Mouse (Mus musculus) lung, postnatal 0 days (tissue): ENCODE measurements around the gene Snx19. TPM values are rescaled to one million over a fixed set of nuclear protein-coding genes. Genes with fewer than 3 reads are reported as not detected.

Experiments
- ATAC-seq: fragments of 200-750 bp; cut with Nextera tagmentation; 2 replicates; pipeline ENCODE4 v1.8.0; 2017; ENCODE audit warnings: moderate library complexity
- DNase-seq: peaks from one replicate; pipeline ENCODE4 v3.0.0-alpha.2; 2016; ENCODE audit warnings: low spot score
- H3K27ac ChIP-seq: fragments of 300-500 bp; sonication (generic); 2 replicates; pipeline ENCODE4 v1.5.1; 2014; ENCODE audit warnings: antibody characterized with exemption, mild to moderate bottlenecking, low read length, mixed read lengths
- H3K27me3 ChIP-seq: fragments of 300-500 bp; sonication (generic); replicated peaks from 2 replicates; pipeline ENCODE4 v1.6.1; 2014; ENCODE audit warnings: low read length, mixed read lengths; ENCODE audit not compliant: insufficient read depth
- H3K36me3 ChIP-seq: fragments of 300-500 bp; sonication (generic); 2 replicates; pipeline ENCODE4 v1.6.1; 2014; ENCODE audit warnings: low read length, mixed read lengths; ENCODE audit not compliant: insufficient read depth
- H3K4me1 ChIP-seq: fragments of 300-500 bp; sonication (generic); 2 replicates; pipeline ENCODE4 v1.6.1; 2014; ENCODE audit warnings: antibody characterized with exemption, low read depth, low read length, mixed read lengths; ENCODE audit not compliant: insufficient read depth
- H3K4me2 ChIP-seq: fragments of 300-500 bp; sonication (generic); replicated peaks from 2 replicates; pipeline ENCODE4 v1.6.1; 2014; ENCODE audit warnings: low read depth, mild to moderate bottlenecking, low read length, moderate library complexity, mixed read lengths
- H3K4me3 ChIP-seq: fragments of 300-500 bp; sonication (generic); 2 replicates; pipeline ENCODE4 v1.5.1; 2014; ENCODE audit warnings: low read depth, low read length
- H3K9ac ChIP-seq: fragments of 300-500 bp; sonication (generic); replicated peaks from 2 replicates; pipeline ENCODE4 v1.6.1; 2014; ENCODE audit warnings: low read depth, mild to moderate bottlenecking
- H3K9me3 ChIP-seq: fragments of 300-500 bp; sonication (generic); 2 replicates; pipeline ENCODE4 v1.6.1; 2016; ENCODE audit warnings: low read length, mixed read lengths
- CTCF ChIP-seq: IDR thresholded peaks from 2 replicates; pipeline ENCODE4 v1.5.1; 2016; ENCODE audit warnings: antibody characterized with exemption, mild to moderate bottlenecking
- EP300 ChIP-seq: IDR thresholded peaks from 2 replicates; pipeline ENCODE4 v1.6.1; 2016; ENCODE audit warnings: antibody characterized with exemption, mild to moderate bottlenecking, control low read depth
- WGBS: fragments of 180-500 bp; shearing (Covaris S2); extraction: QIAGEN DNeasy Blood & Tissue Kit; methylation state at CpG from one replicate; pipeline ENCODE4 v1.1.7; 2014; 5-methylcytosine and 5-hydroxymethylcytosine counted together
- polyA plus RNA-seq: library from polyadenylated mRNA; unstranded; fragments of >200 nt; fragmentation: Nextera tagmentation; extraction: Ambion mirVana; gene quantifications from 2 replicates; pipeline ENCODE4 v1.2.1, GENCODE M21; 2015

The Snx19 gene
- polyA plus RNA-seq, 1 experiment from 2014 or later = 13.5 TPM

- Histone ChIP-seq H3K4me1 (no peaks in the 10 kb centered on the region), H3K27ac (no peak overlapping the region), H3K36me3 (no peaks in the 10 kb centered on the region), H3K27me3 (no peaks in the 10 kb centered on the region), H3K4me2 (no peak overlapping the region), H3K9ac (no peak overlapping the region), H3K4me3 (no peak overlapping the region), H3K9me3 (no peaks in the 10 kb centered on the region)
- ATAC-seq (no peak), DNase-seq (no peak)
- 75% methylated on average over 1 of the region's 1 CpGs for WGBS
- TF ChIP-seq EP300 (no peak), CTCF (no peak)
These were observed 61.5 kb downstream of the Snx19 start for GRCm38 (mm10) chr9:30488384-30488783.

GRCm38 (mm10) chr9:30494446-30494845 lies 67.5 kb downstream of the Snx19 start:
- WGBS = 74% methylated on average over 2 of the region's 2 CpGs
- TF ChIP-seq EP300 (no peak), CTCF (no peak)
- H3K4me1 ChIP-seq = no peaks in the 10 kb centered on the region
- H3K36me3 ChIP-seq = no peaks in the 10 kb centered on the region
- no peak overlapping the region for H3K9ac ChIP-seq
- no peaks in the 10 kb centered on the region for H3K9me3 ChIP-seq
- H3K4me2 ChIP-seq = no peak overlapping the region
- H3K4me3 ChIP-seq = no peak overlapping the region
- DNase-seq = no peak
- ATAC-seq = no peak
- no peak overlapping the region for H3K27ac ChIP-seq
- no peaks in the 10 kb centered on the region for H3K27me3 ChIP-seq

DNA sequence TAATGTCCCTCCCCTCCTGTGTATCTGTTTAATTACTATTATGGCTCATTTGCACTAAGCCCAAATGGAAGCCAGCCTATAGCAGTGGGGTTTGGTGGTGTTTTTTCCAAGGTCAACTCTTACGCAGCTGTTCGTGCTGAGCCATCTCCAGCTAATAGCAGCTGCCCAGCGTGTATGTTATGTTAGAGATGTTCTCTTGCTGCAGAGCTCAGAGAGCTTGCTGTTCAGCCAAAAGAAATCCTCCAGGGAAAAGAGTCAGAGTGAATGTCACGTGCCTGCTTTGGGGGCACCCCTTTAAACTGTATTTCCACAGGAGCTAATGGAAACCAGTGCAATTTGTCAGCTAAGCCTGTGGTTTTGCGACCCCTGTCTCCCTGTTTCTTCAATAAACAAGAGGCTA lies 82.1 kb downstream of the Snx19 start:
- H3K27ac ChIP-seq = no peak overlapping the region
- H3K9ac ChIP-seq = no peak overlapping the region
- H3K4me1 ChIP-seq = no peaks in the 10 kb centered on the region
- H3K27me3 ChIP-seq = no peaks in the 10 kb centered on the region
- ATAC-seq = no peak
- H3K4me3 ChIP-seq = no peak overlapping the region
- 72% methylated on average over 5 of the region's 5 CpGs for WGBS
- H3K36me3 ChIP-seq = no peaks in the 10 kb centered on the region
- TF ChIP-seq CTCF (no peak), EP300 (no peak)
- DNase-seq = no peak
- H3K4me2 ChIP-seq = no peak overlapping the region
- peaks cover 3% of the 10 kb centered on the region; the same call in 1 of the 2 replicates for H3K9me3 ChIP-seq

DNA sequence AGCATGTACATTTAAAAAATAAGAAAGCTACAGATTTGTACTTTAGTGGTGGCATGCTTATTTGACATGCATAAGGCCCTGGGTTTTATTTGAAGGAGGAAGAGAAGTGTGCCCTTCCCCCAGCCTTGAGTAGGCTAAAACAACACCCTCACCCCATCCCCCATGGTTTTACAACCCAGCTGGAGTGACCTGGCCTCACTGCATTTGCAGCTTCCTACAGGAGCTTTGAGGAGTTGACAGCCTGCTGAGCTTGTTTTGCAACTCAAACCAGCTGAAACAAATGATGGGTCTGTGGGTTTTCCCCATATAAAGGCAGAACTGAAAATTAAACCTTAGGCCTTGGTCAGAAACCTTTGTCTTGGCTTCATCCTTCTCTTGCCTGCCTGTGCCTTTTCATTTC lies 89.0 kb downstream of the Snx19 start:
- H3K27ac ChIP-seq = no peak overlapping the region
- no peak for ATAC-seq
- no peak overlapping the region for H3K4me2 ChIP-seq
- no peak overlapping the region for H3K4me3 ChIP-seq
- DNase-seq = no peak
- H3K27me3 ChIP-seq = no peaks in the 10 kb centered on the region
- H3K9ac ChIP-seq = no peak overlapping the region
- no peaks in the 10 kb centered on the region for H3K36me3 ChIP-seq
- H3K9me3 ChIP-seq = peaks cover 3% of the 10 kb centered on the region; the same call in 1 of the 2 replicates
- no peaks in the 10 kb centered on the region for H3K4me1 ChIP-seq
- TF ChIP-seq EP300 (no peak), CTCF (no peak)
